Mouse (Mus musculus): ENCODE data around the gene Acap2. TPM values are rescaled to one million over a fixed set of nuclear protein-coding genes. Genes with fewer than 3 reads are reported as not detected.

The Acap2 gene
- polyA plus RNA-seq, 2 experiments, result 4.4 to 5.1 TPM

DNA sequence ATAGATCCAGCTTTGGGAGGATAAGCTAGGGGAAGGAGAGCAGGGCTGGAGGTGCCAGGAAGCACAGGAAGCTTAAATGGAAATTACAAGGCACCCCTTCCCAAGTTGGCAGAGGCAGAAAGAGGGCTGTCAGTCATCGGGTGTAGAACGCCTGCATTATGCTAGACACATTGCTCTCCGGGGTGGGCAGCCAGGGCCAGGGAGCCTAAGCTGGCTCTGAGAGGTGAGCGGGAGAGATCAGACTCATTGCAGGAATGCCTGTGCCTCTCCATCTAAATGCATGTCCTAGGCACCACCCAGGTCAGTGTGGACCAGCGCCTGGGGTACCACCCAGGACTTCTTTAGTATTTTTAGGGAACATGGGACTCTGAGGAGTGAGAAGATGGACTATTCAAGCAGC, 123.6 kb downstream of the Acap2 start:
- Histone ChIP-seq H3K27ac (no peak overlapping the region), H3K36me3 (replicated peaks; ENCODE audit: control insufficient read depth, insufficient read depth, low read depth) (no peaks in the 10 kb centered on the region), H3K9me3 (ENCODE audit: control insufficient read depth, low read length) (no peaks in the 10 kb centered on the region), H3K4me1 (replicated peaks; ENCODE audit: control insufficient read depth in 2 of 2, insufficient read depth in 2 of 2, low read length in 1 of 2) (peaks cover 2 to 11% of the 10 kb centered on the region in 2 experiments; a peak in 3 of 4 replicates), H3K9ac (replicated peaks) (no peak overlapping the region), H3K4me2 (ENCODE audit: low read depth) (no peak overlapping the region), H3K4me3 (ENCODE audit: insufficient read depth in 1 of 2, low read depth in 2 of 2, low read length in 2 of 2) (no peak overlapping the region), H3K27me3 (ENCODE audit: control insufficient read depth, insufficient read depth, low read length) (no peaks in the 10 kb centered on the region)
- no peak for ATAC-seq (ENCODE audit: insufficient read depth)
- no peak for TF ChIP-seq EP300 (IDR thresholded peaks at IDR 0.05; ENCODE audit: low read depth)
- no peak for TF ChIP-seq CTCF (IDR thresholded peaks at IDR 0.05; ENCODE audit: low read depth)
- DNase-seq (ENCODE audit: low read depth in 3 of 3, low spot score in 3 of 3), result no peak
- WGBS (ENCODE audit: insufficient replicate concordance), result 77% methylated on average over 5 of the region's 5 CpGs

DNA sequence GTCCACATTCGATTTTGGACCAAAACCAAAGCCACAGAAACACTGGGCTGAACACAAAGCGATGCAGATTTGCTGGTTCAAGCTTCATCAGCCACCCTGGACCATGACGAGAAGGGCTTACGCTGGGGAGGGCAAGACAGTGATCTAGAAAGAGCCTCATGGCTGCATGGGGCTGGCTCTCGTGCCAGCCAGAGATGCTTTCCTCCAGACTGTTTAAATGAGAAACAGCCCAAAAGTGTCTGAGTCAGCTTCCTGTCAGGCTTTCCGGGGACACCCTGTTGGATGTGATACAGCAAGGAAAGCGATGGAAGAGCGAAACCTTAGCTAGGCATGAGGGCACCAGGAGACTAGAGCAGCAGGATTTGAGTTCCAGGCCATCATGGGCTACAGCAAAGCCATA, 124.6 kb downstream of the Acap2 start:
- no peak overlapping the region for H3K4me2 ChIP-seq (ENCODE audit: low read depth)
- no peaks in the 10 kb centered on the region for H3K27me3 ChIP-seq (ENCODE audit: control insufficient read depth, insufficient read depth, low read length)
- H3K4me1 ChIP-seq (replicated peaks; ENCODE audit: control insufficient read depth in 2 of 2, insufficient read depth in 2 of 2, low read length in 1 of 2), result peaks cover 2 to 8% of the 10 kb centered on the region in 2 experiments; a peak in 3 of 4 replicates
- no peak for DNase-seq (ENCODE audit: low read depth in 3 of 3, low spot score in 3 of 3)
- H3K4me3 ChIP-seq (ENCODE audit: insufficient read depth in 1 of 2, low read depth in 2 of 2, low read length in 2 of 2), result no peak overlapping the region
- TF ChIP-seq CTCF (IDR thresholded peaks at IDR 0.05; ENCODE audit: low read depth), result no peak
- no peak for TF ChIP-seq EP300 (IDR thresholded peaks at IDR 0.05; ENCODE audit: low read depth)
- no peaks in the 10 kb centered on the region for H3K9me3 ChIP-seq (ENCODE audit: control insufficient read depth, low read length)
- H3K36me3 ChIP-seq (replicated peaks; ENCODE audit: control insufficient read depth, insufficient read depth, low read depth), result no peaks in the 10 kb centered on the region
- no peak overlapping the region for H3K9ac ChIP-seq (replicated peaks)
- H3K27ac ChIP-seq, result no peak overlapping the region
- WGBS (ENCODE audit: insufficient replicate concordance), result 71% methylated on average over 8 of the region's 8 CpGs
- no peak for ATAC-seq (ENCODE audit: insufficient read depth)

DNA sequence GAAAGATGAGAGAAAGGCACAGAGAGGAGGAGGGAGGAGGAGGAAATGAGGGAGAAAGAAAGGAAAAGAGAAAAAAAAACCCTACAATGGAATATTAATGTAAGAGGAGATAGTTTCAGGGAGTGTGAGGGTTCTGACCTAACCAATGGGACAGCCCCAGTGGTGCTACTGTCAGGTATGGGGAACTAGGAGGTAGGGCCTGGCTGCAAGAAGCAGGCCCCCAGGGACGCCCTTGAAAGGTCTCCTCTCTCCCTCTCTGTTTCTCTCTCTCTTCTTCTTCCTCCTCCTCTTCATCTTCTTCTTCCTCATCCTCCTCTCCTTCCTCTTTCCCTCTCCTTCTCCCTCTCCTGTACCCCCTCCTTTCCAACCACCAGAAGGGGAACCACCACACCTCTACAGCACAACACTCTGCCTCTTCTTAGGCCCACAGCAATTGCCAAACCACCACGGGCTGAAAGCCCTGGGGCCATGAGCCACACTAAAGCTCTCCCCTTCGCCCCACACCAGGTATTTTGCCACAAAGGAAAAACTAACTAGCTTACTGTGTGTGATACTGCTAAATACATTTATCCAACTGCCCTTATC, 126.6 kb downstream of the Acap2 start:
- Histone ChIP-seq H3K9ac (replicated peaks) (no peak overlapping the region), H3K4me1 (replicated peaks; ENCODE audit: control insufficient read depth in 2 of 2, insufficient read depth in 2 of 2, low read length in 1 of 2) (no peaks in the 10 kb centered on the region; a peak in 1 of 4 replicates), H3K4me3 (ENCODE audit: insufficient read depth in 1 of 2, low read depth in 2 of 2, low read length in 2 of 2) (no peak overlapping the region), H3K4me2 (ENCODE audit: low read depth) (no peak overlapping the region), H3K27me3 (ENCODE audit: control insufficient read depth, insufficient read depth, low read length) (no peaks in the 10 kb centered on the region), H3K9me3 (ENCODE audit: control insufficient read depth, low read length) (no peaks in the 10 kb centered on the region), H3K36me3 (replicated peaks; ENCODE audit: control insufficient read depth, insufficient read depth, low read depth) (no peaks in the 10 kb centered on the region), H3K27ac (no peak overlapping the region)
- DNase-seq (ENCODE audit: low read depth in 3 of 3, low spot score in 3 of 3) (no peak), ATAC-seq (ENCODE audit: insufficient read depth) (no peak)
- WGBS (ENCODE audit: insufficient replicate concordance), result 45% methylated on average over 3 of the region's 3 CpGs
- TF ChIP-seq CTCF (IDR thresholded peaks at IDR 0.05; ENCODE audit: low read depth) (no peak), EP300 (IDR thresholded peaks at IDR 0.05; ENCODE audit: low read depth) (no peak)

DNA sequence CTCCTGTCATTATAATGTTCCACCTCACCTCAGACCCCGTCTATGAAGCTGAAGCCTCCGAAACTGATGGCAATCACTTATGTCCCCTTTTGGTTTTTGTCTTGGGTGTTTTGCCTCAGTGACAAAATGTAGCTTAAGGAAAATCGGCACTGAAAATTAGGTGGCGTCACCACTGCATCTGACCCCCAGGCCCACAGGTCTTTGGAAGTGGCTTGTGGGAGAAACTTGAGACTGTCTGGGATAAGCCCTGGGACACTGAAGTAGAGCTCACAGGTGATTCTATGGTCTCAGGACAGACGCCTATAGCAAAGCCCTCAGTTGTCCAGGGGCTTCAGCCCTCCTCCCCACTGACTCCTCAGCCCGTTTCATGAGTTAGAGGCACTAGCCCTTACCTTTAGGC, 129.3 kb downstream of the Acap2 start:
- Histone ChIP-seq H3K27ac (no peak overlapping the region), H3K4me2 (ENCODE audit: low read depth) (no peak overlapping the region), H3K27me3 (ENCODE audit: control insufficient read depth, insufficient read depth, low read length) (no peaks in the 10 kb centered on the region), H3K9ac (replicated peaks) (no peak overlapping the region), H3K4me1 (replicated peaks; ENCODE audit: control insufficient read depth in 2 of 2, insufficient read depth in 2 of 2, low read length in 1 of 2) (peaks cover 7% of the 10 kb centered on the region in 2 experiments), H3K4me3 (ENCODE audit: insufficient read depth in 1 of 2, low read depth in 2 of 2, low read length in 2 of 2) (no peak overlapping the region), H3K36me3 (replicated peaks; ENCODE audit: control insufficient read depth, insufficient read depth, low read depth) (no peaks in the 10 kb centered on the region), H3K9me3 (ENCODE audit: control insufficient read depth, low read length) (no peaks in the 10 kb centered on the region)
- TF ChIP-seq CTCF (IDR thresholded peaks at IDR 0.05; ENCODE audit: low read depth) (no peak), EP300 (IDR thresholded peaks at IDR 0.05; ENCODE audit: low read depth) (no peak)
- no peak for ATAC-seq (ENCODE audit: insufficient read depth)
- DNase-seq (ENCODE audit: low read depth in 3 of 3, low spot score in 3 of 3), result no peak
- WGBS (ENCODE audit: insufficient replicate concordance), result 74% methylated on average over 6 of the region's 6 CpGs

DNA sequence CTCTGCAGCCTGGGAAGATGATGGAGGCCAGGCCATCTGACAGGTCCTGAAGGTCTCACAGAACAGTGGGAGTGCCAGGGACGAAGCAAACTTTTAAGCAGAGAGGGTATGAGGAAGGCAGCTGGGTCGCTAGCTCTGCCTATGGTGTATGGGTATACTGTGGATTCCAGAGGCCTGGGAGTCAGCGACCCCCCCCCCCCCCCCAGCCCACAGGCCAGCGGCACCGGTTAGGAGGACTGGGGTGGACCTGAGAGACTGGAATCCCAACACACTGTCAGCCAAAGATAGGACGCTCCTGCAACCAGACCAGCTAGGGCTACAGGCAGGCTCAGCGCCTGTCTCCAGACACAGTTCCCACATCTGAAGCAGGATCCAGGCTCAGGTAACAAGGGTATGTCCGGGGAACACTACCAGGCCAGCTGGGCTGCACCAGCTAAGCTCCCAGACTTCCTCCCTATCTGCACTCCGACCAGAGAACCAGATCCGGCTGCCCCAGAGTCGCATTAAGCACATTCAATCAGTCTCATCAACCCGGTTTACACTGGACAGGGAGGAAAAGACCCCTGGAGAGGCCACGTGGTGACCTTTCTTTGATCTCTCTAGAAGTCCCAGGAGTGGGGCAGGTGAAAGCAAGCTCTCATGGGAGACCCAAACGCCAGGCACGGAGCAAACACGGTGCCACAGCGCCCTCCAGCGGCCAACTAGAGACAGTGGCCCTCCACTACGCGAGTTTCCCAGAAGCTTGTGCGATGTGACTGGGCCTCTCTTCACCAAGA, 130.5 kb downstream of the Acap2 start:
- Histone ChIP-seq H3K9me3 (ENCODE audit: control insufficient read depth, low read length) (no peaks in the 10 kb centered on the region), H3K4me1 (replicated peaks; ENCODE audit: control insufficient read depth in 2 of 2, insufficient read depth in 2 of 2, low read length in 1 of 2) (peaks cover 7 to 18% of the 10 kb centered on the region in 2 experiments), H3K27ac (no peak overlapping the region), H3K36me3 (replicated peaks; ENCODE audit: control insufficient read depth, insufficient read depth, low read depth) (no peaks in the 10 kb centered on the region), H3K4me3 (ENCODE audit: insufficient read depth in 1 of 2, low read depth in 2 of 2, low read length in 2 of 2) (no peak overlapping the region), H3K4me2 (ENCODE audit: low read depth) (peak overlapping the region; percentile 43), H3K27me3 (ENCODE audit: control insufficient read depth, insufficient read depth, low read length) (no peaks in the 10 kb centered on the region), H3K9ac (replicated peaks) (no peak overlapping the region)
- TF ChIP-seq CTCF (IDR thresholded peaks at IDR 0.05; ENCODE audit: low read depth) (peak; percentile 93), EP300 (IDR thresholded peaks at IDR 0.05; ENCODE audit: low read depth) (no peak)
- 18% methylated on average over 21 of the region's 21 CpGs for WGBS (ENCODE audit: insufficient replicate concordance)
- DNase-seq (ENCODE audit: low read depth in 3 of 3, low spot score in 3 of 3) (peak in 2 of 3 experiments; percentile 36 to 56), ATAC-seq (ENCODE audit: insufficient read depth) (peak; percentile 61)

Data from liver, embryonic 14.5 days (tissue).